Mouse (Mus musculus) heart, embryonic 14.5 days (tissue): ENCODE data around the gene Filip1. TPM values are rescaled to one million over a fixed set of nuclear protein-coding genes. Genes with fewer than 3 reads are reported as not detected.

Source experiments
- ATAC-seq: fragments of 200-750 bp; cut with Nextera tagmentation; 2 replicates; pipeline ENCODE4 v1.8.0; 2017; ENCODE audit warnings: low read depth, moderate TSS enrichment; ENCODE audit not compliant: insufficient number of reproducible peaks, insufficient read depth, low FRiP score
- H3K27ac ChIP-seq, 2 experiments: fragments of 200-500 bp in 1 of 2; fragments of 300-500 bp in 1 of 2; sonication (generic) in 1 of 2; replicated peaks in 1 of 2; 2 replicates each; pipeline ENCODE4 v1.5.1; 2012 to 2014; ENCODE audit warnings: low read depth in 2 of 2, low read length in 2 of 2, control low read depth in 1 of 2, mild to moderate bottlenecking in 1 of 2, mixed read lengths in 1 of 2; ENCODE audit not compliant: control insufficient read depth in 1 of 2, insufficient read depth in 1 of 2
- H3K27me3 ChIP-seq: fragments of 300-500 bp; sonication (generic); 2 replicates; pipeline ENCODE4 v1.6.1; 2014; ENCODE audit warnings: mild to moderate bottlenecking, low read length, control low read depth; ENCODE audit not compliant: control insufficient read depth, insufficient read depth
- H3K36me3 ChIP-seq: fragments of 300-500 bp; sonication (generic); 2 replicates; pipeline ENCODE4 v1.6.1; 2014; ENCODE audit warnings: mild to moderate bottlenecking, control low read depth, low read length, mixed read lengths; ENCODE audit not compliant: control insufficient read depth, insufficient read depth
- H3K4me1 ChIP-seq, 2 experiments: fragments of 200-500 bp in 1 of 2; fragments of 300-500 bp in 1 of 2; sonication (generic) in 1 of 2; 2 replicates each; pipeline ENCODE4 v1.6.1; 2012 to 2014; ENCODE audit warnings: low read length in 2 of 2, control low read depth in 1 of 2, mixed read lengths in 1 of 2; ENCODE audit not compliant: control insufficient read depth in 2 of 2, insufficient read depth in 2 of 2
- H3K4me2 ChIP-seq: fragments of 300-500 bp; sonication (generic); 2 replicates; pipeline ENCODE4 v1.6.1; 2014; ENCODE audit warnings: mild to moderate bottlenecking, low read length
- H3K4me3 ChIP-seq, 2 experiments: fragments of 200-500 bp in 1 of 2; fragments of 300-500 bp in 1 of 2; sonication (generic) in 1 of 2; 2 replicates each; pipeline ENCODE4 v1.5.1; 2012 to 2014; ENCODE audit warnings: low read length in 2 of 2, mild to moderate bottlenecking in 2 of 2, control low read depth in 1 of 2, low read depth in 1 of 2, moderate library complexity in 1 of 2; ENCODE audit not compliant: control insufficient read depth in 1 of 2, insufficient read depth in 1 of 2
- H3K9ac ChIP-seq: fragments of 300-500 bp; sonication (generic); 2 replicates; pipeline ENCODE4 v1.6.1; 2014; ENCODE audit warnings: mild to moderate bottlenecking, low read length
- H3K9me3 ChIP-seq: fragments of 300-500 bp; sonication (generic); 2 replicates; pipeline ENCODE4 v1.6.1; 2016; ENCODE audit warnings: low read length, control low read depth; ENCODE audit not compliant: control insufficient read depth
- WGBS: fragments of 180-500 bp; shearing (Covaris S2); extraction: QIAGEN DNeasy Blood & Tissue Kit; methylation state at CpG from one replicate; pipeline ENCODE4 v1.1.7; 2014; 5-methylcytosine and 5-hydroxymethylcytosine counted together
- polyA plus RNA-seq: library from polyadenylated mRNA; unstranded; fragments of >200 nt; fragmentation: Nextera tagmentation; extraction: Ambion mirVana; gene quantifications from 2 replicates; pipeline ENCODE4 v1.2.1, GENCODE M21; 2014

Gene Filip1
- polyA plus RNA-seq, 1 experiment from 2014 or later: 33.9 TPM

DNA sequence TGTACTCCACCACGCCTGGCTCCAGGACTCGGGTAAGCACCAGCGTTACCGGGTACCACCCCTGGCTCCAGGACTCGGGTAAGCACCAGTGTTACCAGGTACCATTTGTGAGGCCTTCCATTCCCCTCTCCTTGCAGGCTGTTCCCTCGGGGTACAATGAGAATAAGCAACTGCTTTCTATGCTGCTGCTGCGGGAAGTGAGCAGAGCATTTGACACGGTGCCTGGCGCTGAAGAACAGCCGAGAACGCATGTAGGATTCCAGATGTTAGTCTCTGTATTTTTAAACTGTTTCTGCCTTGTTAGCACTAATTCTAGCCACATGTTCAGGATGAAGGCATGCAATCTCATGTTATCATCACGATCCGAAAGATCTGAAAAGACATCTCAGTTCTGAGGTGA, 635 bp downstream of the Filip1 start:
- Histone ChIP-seq H3K4me3 (no peak overlapping the region), H3K27me3 (no peaks in the 10 kb centered on the region), H3K27ac (no peak overlapping the region), H3K9ac (no peak overlapping the region), H3K36me3 (no peaks in the 10 kb centered on the region), H3K9me3 (no peaks in the 10 kb centered on the region), H3K4me2 (no peak overlapping the region), H3K4me1 (0 out of 4 replicates have a peak, but pooled peaks cover 0 to 5% of the 10 kb centered on the region in 2 experiments)
- WGBS: 87% methylated on average over 13 of the region's 13 CpGs
- ATAC-seq: no peak

GRCm38 (mm10) chr9:80002394-80003188, 10.1 kb downstream of the Filip1 start:
- Histone ChIP-seq H3K9me3 (0 out of 2 replicates have a peak, but pooled peaks cover 3% of the 10 kb centered on the region), H3K9ac (no peak overlapping the region), H3K27me3 (no peaks in the 10 kb centered on the region), H3K4me1 (no peaks in the 10 kb centered on the region), H3K4me2 (no peak overlapping the region), H3K27ac (no peak overlapping the region), H3K4me3 (no peak overlapping the region), H3K36me3 (no peaks in the 10 kb centered on the region)
- no peak for ATAC-seq
- 43% methylated on average over 14 of the region's 14 CpGs for WGBS

DNA sequence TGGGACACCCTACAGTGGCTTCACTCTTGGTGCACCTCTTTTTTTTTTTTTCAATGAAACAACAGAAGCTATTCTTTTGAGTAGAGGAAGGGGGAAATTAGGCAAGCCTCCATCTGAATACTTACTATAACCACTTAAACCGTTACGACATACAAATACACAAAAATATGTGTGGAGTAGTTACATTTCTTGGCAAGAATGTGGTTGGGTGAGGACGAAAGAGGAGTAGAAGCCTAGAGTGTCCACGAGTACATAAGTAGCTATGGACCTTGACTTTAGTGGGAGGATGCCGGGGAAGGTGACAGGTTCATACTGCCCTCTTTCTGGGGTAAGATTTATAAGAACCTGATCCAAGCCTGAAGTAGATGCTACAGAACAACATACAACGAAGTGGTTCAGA, 15.4 kb downstream of the Filip1 start:
- 83% methylated on average over 6 of the region's 6 CpGs for WGBS
- H3K9ac ChIP-seq: no peak overlapping the region
- no peak overlapping the region for H3K27ac ChIP-seq
- no peak overlapping the region for H3K4me2 ChIP-seq
- no peaks in the 10 kb centered on the region for H3K4me1 ChIP-seq
- H3K36me3 ChIP-seq: no peaks in the 10 kb centered on the region
- no peaks in the 10 kb centered on the region for H3K27me3 ChIP-seq
- no peak for ATAC-seq
- no peak overlapping the region for H3K4me3 ChIP-seq
- H3K9me3 ChIP-seq: no peaks in the 10 kb centered on the region

GRCm38 (mm10) chr9:79994296-79994695, 18.4 kb downstream of the Filip1 start:
- WGBS: 87% methylated on average over 5 of the region's 5 CpGs
- no peak overlapping the region for H3K4me3 ChIP-seq

GRCm38 (mm10) chr9:79993066-79993465, 19.6 kb downstream of the Filip1 start:
- ATAC-seq: no peak
- no peaks in the 10 kb centered on the region for H3K9me3 ChIP-seq
- no peak overlapping the region for H3K27ac ChIP-seq
- no peak overlapping the region for H3K9ac ChIP-seq
- H3K4me1 ChIP-seq: 0 out of 4 replicates have a peak, but pooled peaks cover 0 to 2% of the 10 kb centered on the region in 2 experiments
- WGBS: 75% methylated on average over 4 of the region's 4 CpGs
- no peak overlapping the region for H3K4me3 ChIP-seq
- H3K4me2 ChIP-seq: no peak overlapping the region
- H3K27me3 ChIP-seq: no peaks in the 10 kb centered on the region
- no peaks in the 10 kb centered on the region for H3K36me3 ChIP-seq

More at GRCm38 (mm10) chr9:79994296-79994695, 18.4 kb downstream of the Filip1 start:
- H3K27me3 ChIP-seq: no peaks in the 10 kb centered on the region
- no peak for ATAC-seq
- H3K4me1 ChIP-seq: 0 out of 4 replicates have a peak, but pooled peaks cover 0 to 2% of the 10 kb centered on the region in 2 experiments
- H3K9me3 ChIP-seq: no peaks in the 10 kb centered on the region
- no peak overlapping the region for H3K27ac ChIP-seq
- H3K4me2 ChIP-seq: no peak overlapping the region
- H3K9ac ChIP-seq: no peak overlapping the region
- H3K36me3 ChIP-seq: no peaks in the 10 kb centered on the region

GRCm38 (mm10) chr9:79990456-79991017, 22.1 kb downstream of the Filip1 start:
- H3K4me2 ChIP-seq: peak overlapping the region; percentile 12; the same call in 1 of the 2 replicates
- 48% methylated on average over 16 of the region's 16 CpGs for WGBS
- H3K9me3 ChIP-seq: 0 out of 2 replicates have a peak, but pooled peaks cover 1% of the 10 kb centered on the region
- ATAC-seq: no peak
- H3K4me3 ChIP-seq: no peak overlapping the region
- no peak overlapping the region for H3K9ac ChIP-seq
- no peaks in the 10 kb centered on the region for H3K27me3 ChIP-seq
- H3K27ac ChIP-seq: no peak overlapping the region
- 0 out of 4 replicates have a peak, but pooled peaks cover 0 to 2% of the 10 kb centered on the region in 2 experiments for H3K4me1 ChIP-seq
- H3K36me3 ChIP-seq: no peaks in the 10 kb centered on the region

DNA sequence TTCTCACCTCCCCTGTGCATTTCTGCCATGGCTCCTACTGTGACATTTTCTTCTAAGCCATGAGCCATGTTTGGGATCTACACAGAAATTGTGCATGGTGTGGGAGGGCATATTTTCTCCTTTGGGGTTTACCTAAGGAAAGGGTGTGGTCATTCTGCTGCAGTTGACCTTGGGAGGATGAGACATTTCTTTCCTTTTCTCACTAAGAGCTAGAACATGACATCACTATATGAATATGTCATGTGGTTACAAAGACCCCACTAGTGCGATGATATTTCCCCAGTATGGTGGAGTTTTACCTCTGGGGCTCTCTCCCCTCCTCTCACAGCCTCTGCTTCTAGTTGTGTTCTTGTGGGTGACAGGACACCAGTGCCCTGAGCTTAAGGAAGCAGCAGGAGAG, 22.9 kb downstream of the Filip1 start:
- no peak overlapping the region for H3K4me3 ChIP-seq
- H3K9ac ChIP-seq: no peak overlapping the region
- 0 out of 4 replicates have a peak, but pooled peaks cover 0 to 2% of the 10 kb centered on the region in 2 experiments for H3K4me1 ChIP-seq
- H3K36me3 ChIP-seq: no peaks in the 10 kb centered on the region
- H3K27me3 ChIP-seq: no peaks in the 10 kb centered on the region
- no peak for ATAC-seq
- 58% methylated on average over 1 of the region's 1 CpGs for WGBS
- no peak overlapping the region for H3K4me2 ChIP-seq
- H3K27ac ChIP-seq: no peak overlapping the region
- peaks cover 8% of the 10 kb centered on the region; the same call in 1 of the 2 replicates for H3K9me3 ChIP-seq
